Mouse (Mus musculus): ENCODE measurements around the gene Vmn1r40. TPM values are rescaled to one million over a fixed set of nuclear protein-coding genes. Genes with fewer than 3 reads are reported as not detected.

The Vmn1r40 gene
- polyA plus RNA-seq, 1 experiment from 2014 or later: not detected

GRCm38 (mm10) chr6:89673135-89673780 is 34.1 kb upstream of the Vmn1r40 start:
- no peaks in the 10 kb centered on the region for H3K9me3 ChIP-seq (replicated peaks)
- H3K4me2 ChIP-seq: no peak overlapping the region
- H3K36me3 ChIP-seq (replicated peaks): no peaks in the 10 kb centered on the region
- ATAC-seq (ENCODE audit: insufficient read depth): no peak
- H3K9ac ChIP-seq: no peak overlapping the region
- H3K27ac ChIP-seq (replicated peaks): no peak overlapping the region
- no peaks in the 10 kb centered on the region for H3K4me1 ChIP-seq (replicated peaks)
- no peak overlapping the region for H3K4me3 ChIP-seq (replicated peaks)
- H3K27me3 ChIP-seq: no peaks in the 10 kb centered on the region
- 75% methylated on average over 11 of the region's 11 CpGs for WGBS (ENCODE audit: insufficient replicate concordance)

GRCm38 (mm10) chr6:89678522-89678921 is 28.8 kb upstream of the Vmn1r40 start:
- Histone ChIP-seq H3K9ac (no peak overlapping the region), H3K4me1 (replicated peaks) (no peaks in the 10 kb centered on the region), H3K4me2 (no peak overlapping the region), H3K36me3 (replicated peaks) (no peaks in the 10 kb centered on the region), H3K4me3 (replicated peaks) (no peak overlapping the region), H3K27ac (replicated peaks) (no peak overlapping the region), H3K27me3 (no peaks in the 10 kb centered on the region), H3K9me3 (replicated peaks) (no peaks in the 10 kb centered on the region)
- no peak for ATAC-seq (ENCODE audit: insufficient read depth)
- 51% methylated on average over 4 of the region's 4 CpGs for WGBS (ENCODE audit: insufficient replicate concordance)

GRCm38 (mm10) chr6:89679291-89679835 is 28.0 kb upstream of the Vmn1r40 start:
- 15% methylated on average over 10 of the region's 10 CpGs for WGBS (ENCODE audit: insufficient replicate concordance)
- Histone ChIP-seq H3K4me3 (replicated peaks) (no peak overlapping the region), H3K9me3 (replicated peaks) (no peaks in the 10 kb centered on the region), H3K4me2 (no peak overlapping the region), H3K27ac (replicated peaks) (no peak overlapping the region), H3K4me1 (replicated peaks) (no peaks in the 10 kb centered on the region), H3K36me3 (replicated peaks) (no peaks in the 10 kb centered on the region), H3K9ac (no peak overlapping the region), H3K27me3 (no peaks in the 10 kb centered on the region)
- no peak for ATAC-seq (ENCODE audit: insufficient read depth)

GRCm38 (mm10) chr6:89680155-89680554 is 27.2 kb upstream of the Vmn1r40 start:
- Histone ChIP-seq H3K27ac (replicated peaks) (no peak overlapping the region), H3K36me3 (replicated peaks) (no peaks in the 10 kb centered on the region), H3K4me1 (replicated peaks) (no peaks in the 10 kb centered on the region), H3K9ac (no peak overlapping the region), H3K4me2 (no peak overlapping the region), H3K9me3 (replicated peaks) (no peaks in the 10 kb centered on the region), H3K27me3 (no peaks in the 10 kb centered on the region), H3K4me3 (replicated peaks) (no peak overlapping the region)
- ATAC-seq (ENCODE audit: insufficient read depth): no peak
- WGBS (ENCODE audit: insufficient replicate concordance): 6% methylated on average over 8 of the region's 8 CpGs

- Histone ChIP-seq H3K9me3 (replicated peaks) (no peaks in the 10 kb centered on the region), H3K4me2 (no peak overlapping the region), H3K36me3 (replicated peaks) (no peaks in the 10 kb centered on the region), H3K4me1 (replicated peaks) (no peaks in the 10 kb centered on the region), H3K27me3 (no peaks in the 10 kb centered on the region), H3K4me3 (replicated peaks) (no peak overlapping the region), H3K9ac (no peak overlapping the region), H3K27ac (replicated peaks) (no peak overlapping the region)
- WGBS (ENCODE audit: insufficient replicate concordance): 55% methylated on average over 1 of the region's 1 CpGs
- ATAC-seq (ENCODE audit: insufficient read depth): no peak
These were observed 23.1 kb upstream of the Vmn1r40 start for GRCm38 (mm10) chr6:89684231-89684630.

GRCm38 (mm10) chr6:89687100-89687499 is 20.2 kb upstream of the Vmn1r40 start:
- no peak for ATAC-seq (ENCODE audit: insufficient read depth)
- no peaks in the 10 kb centered on the region for H3K9me3 ChIP-seq (replicated peaks)
- WGBS (ENCODE audit: insufficient replicate concordance): 49% methylated on average over 1 of the region's 1 CpGs

GRCm38 (mm10) chr6:89706624-89707023 is 716 bp upstream of the Vmn1r40 start:
- no peak for ATAC-seq (ENCODE audit: insufficient read depth)
- Histone ChIP-seq H3K4me2 (no peak overlapping the region), H3K27ac (replicated peaks) (no peak overlapping the region), H3K4me1 (replicated peaks) (no peaks in the 10 kb centered on the region), H3K9me3 (replicated peaks) (no peaks in the 10 kb centered on the region), H3K4me3 (replicated peaks) (no peak overlapping the region), H3K36me3 (replicated peaks) (no peaks in the 10 kb centered on the region), H3K27me3 (no peaks in the 10 kb centered on the region), H3K9ac (no peak overlapping the region)
- WGBS (ENCODE audit: insufficient replicate concordance): 45% methylated on average over 2 of the region's 2 CpGs

More at GRCm38 (mm10) chr6:89687100-89687499, 20.2 kb upstream of the Vmn1r40 start:
- H3K27me3 ChIP-seq: no peaks in the 10 kb centered on the region
- H3K4me2 ChIP-seq: no peak overlapping the region
- H3K36me3 ChIP-seq (replicated peaks): no peaks in the 10 kb centered on the region
- no peak overlapping the region for H3K27ac ChIP-seq (replicated peaks)
- no peak overlapping the region for H3K9ac ChIP-seq
- H3K4me1 ChIP-seq (replicated peaks): no peaks in the 10 kb centered on the region
- H3K4me3 ChIP-seq (replicated peaks): no peak overlapping the region

GRCm38 (mm10) chr6:89718051-89718450 is 10.7 kb downstream of the Vmn1r40 start:
- Histone ChIP-seq H3K9me3 (replicated peaks) (no peaks in the 10 kb centered on the region), H3K4me3 (replicated peaks) (no peak overlapping the region), H3K27ac (replicated peaks) (no peak overlapping the region), H3K4me1 (replicated peaks) (no peaks in the 10 kb centered on the region), H3K36me3 (replicated peaks) (no peaks in the 10 kb centered on the region), H3K4me2 (no peak overlapping the region), H3K9ac (no peak overlapping the region), H3K27me3 (no peaks in the 10 kb centered on the region)
- no peak for ATAC-seq (ENCODE audit: insufficient read depth)

- no peak for ATAC-seq (ENCODE audit: insufficient read depth)
- Histone ChIP-seq H3K9ac (no peak within 1 kb of the TSS), H3K27ac (replicated peaks) (no peak within 1 kb of the TSS), H3K9me3 (replicated peaks) (no peaks in the 10 kb centered on the region), H3K4me1 (replicated peaks) (no peaks in the 10 kb centered on the region), H3K4me2 (no peak within 1 kb of the TSS), H3K36me3 (replicated peaks) (no peaks in the 10 kb centered on the region), H3K27me3 (no peaks in the 10 kb centered on the region), H3K4me3 (replicated peaks) (no peak within 1 kb of the TSS)
These were observed 33.1 kb downstream of the Vmn1r40 start, which contains the start of gene Vmn1r41 for GRCm38 (mm10) chr6:89740466-89740865. Gene Vmn1r41 (plus strand): TSS chr6:89740766.

GRCm38 (mm10) chr6:89742811-89743210 is 35.5 kb downstream of the Vmn1r40 start:
- no peak overlapping the region for H3K9ac ChIP-seq
- H3K4me1 ChIP-seq (replicated peaks): no peaks in the 10 kb centered on the region
- no peaks in the 10 kb centered on the region for H3K36me3 ChIP-seq (replicated peaks)
- no peak for ATAC-seq (ENCODE audit: insufficient read depth)
- H3K27me3 ChIP-seq: no peaks in the 10 kb centered on the region
- no peaks in the 10 kb centered on the region for H3K9me3 ChIP-seq (replicated peaks)
- H3K4me2 ChIP-seq: no peak overlapping the region
- no peak overlapping the region for H3K27ac ChIP-seq (replicated peaks)
- no peak overlapping the region for H3K4me3 ChIP-seq (replicated peaks)
